Mouse (Mus musculus): ENCODE measurements around the gene Vmn2r24.
"Not testable (repeated sequence)": the region's sequence is repeated elsewhere in the genome, so short reads cannot be mapped to it uniquely, and the experiment has no call there.

Vmn2r24 gene

GRCm38 (mm10) chr6:123778579-123778978 lies at the start of gene Vmn2r24:
TSS of gene Vmn2r24 (plus strand) at chr6:123778879.
- DNase-seq: no peak

GRCm38 (mm10) chr6:123770031-123770430 lies 8.6 kb upstream of the Vmn2r24 start:
- DNase-seq: no peak

DNA sequence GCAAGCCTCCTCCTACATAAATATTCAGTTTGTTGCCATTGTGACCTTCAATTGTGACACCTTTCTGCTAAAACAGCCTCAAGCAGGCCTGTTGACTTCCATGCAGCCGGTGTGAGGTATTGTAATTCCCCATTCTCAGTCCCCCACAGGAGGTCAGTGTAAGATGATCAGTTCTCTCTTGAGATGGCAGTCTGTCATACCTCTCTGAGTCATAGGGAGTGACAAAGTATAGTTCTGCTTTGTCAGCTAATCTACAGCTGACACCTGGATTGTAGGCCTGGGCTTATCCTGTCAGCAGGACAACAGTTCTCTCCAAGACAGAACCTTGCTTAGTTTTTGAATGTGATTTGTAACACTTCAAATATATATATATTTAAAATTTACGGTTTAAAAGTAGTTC lies 6.2 kb downstream of the Vmn2r24 start:
- DNase-seq: no peak

DNA sequence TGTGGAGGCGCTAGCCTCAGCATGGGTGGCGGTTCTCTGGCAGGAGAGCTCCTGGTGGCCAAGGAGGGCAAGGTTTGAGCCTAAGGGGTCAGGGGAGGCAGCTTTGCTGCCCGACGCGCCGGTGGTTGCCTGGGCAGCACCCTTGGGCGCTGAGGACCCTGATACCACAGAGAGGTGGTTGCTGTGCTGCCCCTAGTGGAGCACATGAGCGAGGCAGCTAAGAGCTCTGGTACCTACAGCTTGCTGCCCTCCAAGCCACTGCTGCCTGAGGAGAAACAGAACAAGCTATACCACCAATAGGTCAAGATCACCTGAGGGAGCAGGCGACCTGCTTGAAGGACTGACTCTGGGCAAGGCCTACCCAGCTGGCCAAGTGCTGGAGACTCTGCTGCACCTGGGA lies 15.1 kb downstream of the Vmn2r24 start:
- no peak for DNase-seq

- DNase-seq: not testable (repeated sequence)
These were observed 31.6 kb downstream of the Vmn2r24 start for GRCm38 (mm10) chr6:123810291-123810690.

DNA sequence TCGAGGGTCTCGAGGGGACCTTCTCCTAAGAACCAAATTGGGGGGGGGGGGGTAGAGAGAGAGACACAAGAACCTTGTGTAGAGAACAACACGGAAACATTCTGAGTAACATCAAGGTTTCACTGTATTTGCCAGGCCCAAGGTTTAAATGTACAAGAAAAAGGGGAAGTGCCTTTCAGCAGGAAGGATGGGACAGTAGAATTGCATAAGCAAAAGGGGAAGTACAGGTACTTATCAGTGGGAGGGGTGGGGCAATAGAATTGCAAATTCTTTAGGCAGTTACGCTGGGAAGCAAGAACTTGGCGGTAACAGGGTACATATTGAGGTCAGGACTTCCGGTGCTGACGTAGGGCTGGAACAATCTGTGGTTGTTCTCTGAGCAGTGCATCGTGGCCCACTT lies 41.3 kb downstream of the Vmn2r24 start:
- DNase-seq: no peak

GRCm38 (mm10) chr6:123853363-123853762 lies 74.7 kb downstream of the Vmn2r24 start, which contains the start of gene Vmn2r25:
TSS of gene Vmn2r25 (minus strand) at chr6:123853463.
- DNase-seq: not testable (repeated sequence)

Data from lung, postnatal 4 days (tissue).